Mouse (Mus musculus) kidney, adult 10 weeks (tissue): Measurements from ENCODE around the gene Vti1b. TPM values are rescaled to one million over a fixed set of nuclear protein-coding genes. Genes with fewer than 3 reads are reported as not detected.

Experiments
- polyA plus RNA-seq: library from polyadenylated mRNA; stranded (reverse); fragments of 350-450 nt; fragmentation: Illumina TruSeq; extraction: RNeasy Lipid Tissue Mini Kit (QIAGEN cat#74804); gene quantifications from one replicate; pipeline ENCODE4 v1.2.3, GENCODE M21; 2014; ENCODE audit warnings: low read depth, low replicate concordance

Vti1b gene
- polyA plus RNA-seq: 152 TPM

GRCm38 (mm10) chr12:79172019-79172941 is at the start of gene Vti1b:
Gene Vti1b, minus strand, starts transcription at chr12:79172667.

GRCm38 (mm10) chr12:79208703-79209464 is 36.4 kb upstream of the Vti1b start, which contains the start of gene Rdh12:
Gene Rdh12, plus strand, starts transcription at chr12:79208914.

GRCm38 (mm10) chr12:79192193-79192592 is 19.7 kb upstream of the Vti1b start, which contains the start of gene Rdh11:
Gene Rdh11, minus strand, starts transcription at chr12:79192293.

GRCm38 (mm10) chr12:79130299-79131177 is 41.9 kb downstream of the Vti1b start, which contains the start of gene Arg2:
Gene Arg2, plus strand, starts transcription at chr12:79130777.

Other genes with a start within 250 kb of the Vti1b start
- gene Tmem229b, start 165.0 kb downstream of the Vti1b start, polyA plus RNA-seq: 0.61 TPM
- 13.5 TPM for gene Plekhh1, start 143.5 kb downstream of the Vti1b start, polyA plus RNA-seq
- 33.4 TPM for gene Pigh, start 83.0 kb downstream of the Vti1b start, polyA plus RNA-seq
- gene Arg2, start 41.9 kb downstream of the Vti1b start, polyA plus RNA-seq: 108 TPM
- gene Rdh11, start 19.6 kb upstream of the Vti1b start, polyA plus RNA-seq: 31.7 TPM
- 0.93 TPM for gene Rdh12, start 36.2 kb upstream of the Vti1b start, polyA plus RNA-seq
- gene Zfyve26, start 123.6 kb upstream of the Vti1b start, polyA plus RNA-seq: 9.1 TPM
- gene Rad51b, start 124.6 kb upstream of the Vti1b start, polyA plus RNA-seq: not detected